Mouse (Mus musculus) natural killer cell, adult 2 months (primary cell): ENCODE data around the gene Gm49630.
"Not testable (repeated sequence)": the region's sequence is repeated elsewhere in the genome, so short reads cannot be mapped to it uniquely, and the experiment has no call there.

Experiments
- DNase-seq, 2 experiments: peaks; one replicate each; pipeline ENCODE4 v3.0.0; 2022; ENCODE audit warnings: low spot score in 2 of 2

Gene Gm49630

GRCm38 (mm10) chr17:7371879-7372278 is at the start of gene Gm49630:
TSS of gene Gm49630 (minus strand) at chr17:7371979.
- DNase-seq, result not testable (repeated sequence)

GRCm38 (mm10) chr17:7420191-7420973 is 48.6 kb upstream of the Gm49630 start:
- not testable (repeated sequence) for DNase-seq

DNA sequence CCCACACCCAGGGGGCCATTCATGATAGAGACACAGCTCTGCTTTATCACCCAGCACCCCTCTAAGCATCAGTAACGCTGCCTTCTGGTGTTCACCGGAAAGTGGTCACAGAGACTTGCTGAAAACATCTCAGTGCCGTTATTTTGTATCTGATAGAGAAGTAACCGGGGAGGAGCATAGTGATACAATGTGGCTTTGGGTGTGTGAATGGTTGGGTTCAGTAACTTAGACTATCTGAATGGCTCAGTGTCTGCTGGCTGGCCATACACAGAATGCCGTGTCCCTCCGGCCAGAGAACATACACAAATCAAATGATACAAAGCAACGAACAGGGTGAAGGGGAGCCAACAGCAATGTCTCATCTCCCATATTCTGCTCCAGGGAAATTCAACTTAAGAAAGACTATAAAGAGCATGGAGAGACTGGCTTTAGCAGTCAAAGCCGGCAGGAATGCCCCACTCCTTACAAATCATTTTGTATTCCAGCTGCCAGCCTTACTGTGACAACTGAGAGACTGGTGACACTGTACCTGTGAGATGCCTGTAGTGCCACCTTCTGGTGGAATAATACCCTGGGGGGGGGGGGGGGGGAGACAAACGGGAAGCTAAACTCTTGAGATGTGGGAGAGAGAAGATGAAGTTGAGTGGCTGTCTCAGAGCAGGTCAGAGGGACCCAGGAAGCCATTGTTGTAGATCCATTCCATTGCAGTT is 43.0 kb upstream of the Gm49630 start:
- DNase-seq, result peak in 1 of 2 experiments; percentile 17

- not testable (repeated sequence) for DNase-seq
Measured at GRCm38 (mm10) chr17:7413336-7413735, 41.6 kb upstream of the Gm49630 start.

DNA sequence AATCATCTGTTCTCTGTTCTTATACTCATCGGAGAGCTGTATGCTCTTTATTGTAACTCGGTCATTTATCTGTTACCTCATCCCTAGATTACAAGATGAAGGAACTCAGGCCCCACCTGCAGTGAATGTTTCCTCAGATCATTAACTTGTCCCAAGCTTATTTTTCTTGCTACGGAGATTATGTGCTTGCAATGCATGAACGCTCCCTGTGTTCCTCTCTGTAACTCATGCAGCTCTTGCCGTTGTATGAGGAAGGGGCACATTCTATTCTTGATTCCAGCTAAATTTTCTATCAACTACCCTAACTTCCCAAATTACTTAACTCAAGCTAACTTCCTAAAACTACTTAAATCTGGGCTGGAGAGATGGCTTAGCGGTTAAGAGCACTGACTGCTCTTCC is 28.0 kb upstream of the Gm49630 start:
- not testable (repeated sequence) for DNase-seq

DNA sequence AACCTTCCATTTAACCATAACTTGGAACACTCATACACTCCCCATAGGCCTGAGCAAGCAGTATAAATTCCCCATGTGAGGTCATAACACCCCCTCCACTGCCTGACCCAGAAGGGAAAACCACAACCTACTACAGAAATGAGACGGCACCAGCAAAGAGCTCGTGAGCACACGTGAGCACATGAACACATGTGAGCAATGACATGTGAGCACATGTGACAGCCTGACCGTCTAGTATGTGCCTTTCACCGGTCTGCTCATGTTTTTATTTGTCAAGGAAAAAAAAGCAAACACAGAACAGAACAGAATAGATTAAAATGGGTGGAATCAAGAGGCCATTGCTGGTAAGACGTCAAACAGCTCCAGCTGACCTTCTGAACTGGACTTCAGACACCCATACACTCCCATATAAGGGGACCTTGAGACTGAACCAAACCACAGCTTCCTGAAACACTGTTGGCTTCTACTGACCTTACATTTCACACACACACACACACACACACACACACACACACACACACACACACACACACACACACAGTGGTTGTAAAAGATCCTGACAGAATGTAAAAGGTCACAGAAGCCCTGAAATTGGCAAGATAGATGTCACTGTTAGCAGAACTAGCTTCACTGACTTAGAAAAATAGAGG is 26.5 kb upstream of the Gm49630 start:
- DNase-seq, result peak; percentile 62 to 76

GRCm38 (mm10) chr17:7397079-7397478 is 25.3 kb upstream of the Gm49630 start:
- DNase-seq, result not testable (repeated sequence)

- DNase-seq, result not testable (repeated sequence)
Measured at GRCm38 (mm10) chr17:7396288-7396687, 24.5 kb upstream of the Gm49630 start.

DNA sequence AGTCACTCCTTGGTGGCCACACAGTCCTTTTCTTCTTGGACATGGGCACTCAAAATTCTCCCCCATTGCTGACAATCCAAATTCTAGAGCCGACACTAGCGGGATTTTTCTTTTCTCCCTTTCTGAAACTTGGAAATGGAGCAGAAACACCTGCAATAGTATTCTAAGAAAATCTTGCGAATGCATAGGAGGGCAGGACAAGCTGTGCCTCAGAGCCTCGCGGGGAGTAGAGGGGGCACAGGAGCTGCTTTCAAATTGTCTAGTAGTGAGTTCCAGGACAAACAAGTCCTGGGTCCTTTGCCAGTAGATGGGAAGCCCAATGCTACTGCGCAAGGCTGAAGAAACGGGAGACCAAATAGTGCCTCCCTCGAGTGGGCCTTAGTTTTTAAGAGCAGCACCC is 23.9 kb upstream of the Gm49630 start:
- DNase-seq, result not testable (repeated sequence)

DNA sequence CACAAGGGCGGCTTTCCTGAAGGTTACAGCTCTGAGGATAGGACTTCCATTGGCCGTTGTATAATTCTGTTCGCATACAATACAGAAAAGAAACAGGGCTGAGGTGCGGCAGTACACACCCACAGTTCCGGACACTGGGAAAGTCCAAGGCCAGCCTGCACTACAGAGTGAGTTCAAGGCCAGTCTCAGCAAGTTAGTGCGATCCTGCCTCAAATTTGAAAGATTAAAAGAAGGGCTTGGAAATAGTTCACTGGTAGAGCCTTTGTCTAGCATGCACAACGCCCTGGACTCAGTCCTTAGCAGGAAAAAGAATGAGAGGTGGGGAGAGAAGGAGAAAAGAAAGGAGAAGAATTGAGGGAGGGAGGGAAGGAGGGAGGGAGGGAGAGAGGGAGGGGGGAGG is 23.3 kb upstream of the Gm49630 start:
- not testable (repeated sequence) for DNase-seq

GRCm38 (mm10) chr17:7389898-7390297 is 18.1 kb upstream of the Gm49630 start:
- DNase-seq, result not testable (repeated sequence)

GRCm38 (mm10) chr17:7388958-7389356 is 17.2 kb upstream of the Gm49630 start:
- DNase-seq, result not testable (repeated sequence)

GRCm38 (mm10) chr17:7388341-7388957 is 16.7 kb upstream of the Gm49630 start:
- not testable (repeated sequence) for DNase-seq

GRCm38 (mm10) chr17:7386016-7386415 is 14.2 kb upstream of the Gm49630 start:
- DNase-seq, result not testable (repeated sequence)

GRCm38 (mm10) chr17:7385364-7385763 is 13.6 kb upstream of the Gm49630 start, which contains the start of gene Unc93a2:
TSS of gene Unc93a2 (minus strand) at chr17:7385464.
- DNase-seq, result not testable (repeated sequence)

- DNase-seq, result not testable (repeated sequence)
Measured at GRCm38 (mm10) chr17:7383167-7384143, 11.7 kb upstream of the Gm49630 start.

DNA sequence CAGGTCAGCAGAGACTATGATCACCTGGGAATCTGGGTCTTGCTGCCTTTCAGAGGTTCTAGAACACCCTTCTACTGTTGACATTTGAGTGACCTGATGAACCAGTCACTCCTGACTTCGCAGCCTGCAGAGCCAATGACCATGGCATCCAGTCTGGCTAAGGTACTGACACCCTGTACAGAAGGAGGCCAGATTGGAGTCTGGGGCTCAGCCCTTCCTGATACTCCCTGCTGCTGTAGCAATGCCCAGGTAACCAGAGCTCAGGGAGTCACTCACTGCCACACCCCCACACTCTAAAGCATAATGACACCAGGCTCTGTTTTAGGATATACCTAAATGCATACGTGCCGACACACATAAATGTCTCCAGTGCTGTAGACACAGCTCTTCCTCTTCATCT is 10.9 kb upstream of the Gm49630 start:
- not testable (repeated sequence) for DNase-seq

DNA sequence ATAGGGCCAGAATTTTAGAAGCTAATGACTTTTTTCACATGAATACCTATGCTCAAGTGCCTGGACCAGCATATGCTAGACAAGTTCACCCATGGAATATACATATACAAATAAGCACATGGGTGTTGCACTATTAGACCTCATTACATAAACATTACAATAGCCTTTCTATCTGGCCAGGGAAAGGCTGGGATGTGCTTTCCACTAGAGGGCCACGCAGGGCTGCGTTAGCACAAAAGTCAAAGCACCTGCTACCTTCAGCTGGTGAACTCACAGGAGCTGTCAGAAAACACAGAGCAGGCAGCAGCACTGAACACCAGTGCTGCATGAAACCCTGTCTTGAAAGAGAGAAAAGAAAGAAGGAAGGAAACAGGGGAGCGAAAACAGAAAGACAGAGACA is 6.1 kb upstream of the Gm49630 start:
- DNase-seq, result not testable (repeated sequence)

GRCm38 (mm10) chr17:7376951-7377700 is 5.3 kb upstream of the Gm49630 start:
- DNase-seq, result not testable (repeated sequence)

- DNase-seq, result not testable (repeated sequence)
Measured at GRCm38 (mm10) chr17:7369401-7369800, 2.4 kb downstream of the Gm49630 start.
